Mouse (Mus musculus): ENCODE measurements around the gene Timm29.
A peak's percentile ranks its signal among the peaks of the same experiment; 100 is the strongest.

Timm29 gene

GRCm38 (mm10) chr9:21585401-21585800, 7.1 kb upstream of the Timm29 start:
- no peak for DNase-seq

DNA sequence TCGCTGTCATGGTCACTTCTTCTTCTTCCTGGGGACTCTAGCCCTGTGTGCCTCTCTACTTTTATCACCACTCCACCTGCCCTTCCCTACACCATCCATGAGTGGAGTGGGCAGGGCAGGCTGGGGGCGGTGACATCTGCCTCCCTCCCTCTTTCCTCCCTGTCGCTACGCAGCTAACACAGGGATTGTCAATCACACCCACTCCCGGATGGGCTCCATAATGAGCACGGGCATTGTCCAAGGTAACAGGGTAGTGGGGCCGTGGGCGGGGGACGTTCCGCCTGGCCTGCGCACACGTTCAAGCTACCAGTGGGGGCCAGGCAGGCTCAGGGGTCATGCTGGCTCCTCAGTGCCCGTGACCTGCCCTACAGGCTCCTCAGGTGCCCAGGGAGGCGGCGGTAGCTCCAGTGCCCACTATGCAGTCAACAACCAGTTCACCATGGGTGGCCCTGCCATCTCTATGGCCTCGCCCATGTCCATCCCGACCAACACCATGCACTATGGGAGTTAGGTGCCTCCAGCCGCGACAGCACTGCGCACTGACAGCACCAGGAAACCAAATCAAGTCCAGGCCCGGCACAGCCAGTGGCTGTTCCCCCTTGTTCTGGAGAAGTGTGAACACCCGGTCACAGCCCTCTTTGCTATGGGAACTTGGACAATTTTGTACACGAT, 4.7 kb upstream of the Timm29 start:
- DNase-seq = no peak

- no peak for DNase-seq
These were observed 4.2 kb upstream of the Timm29 start for GRCm38 (mm10) chr9:21588350-21588749.

- no peak for DNase-seq
These were observed 3.0 kb upstream of the Timm29 start for GRCm38 (mm10) chr9:21589538-21589937.

GRCm38 (mm10) chr9:21591127-21591830, 1.2 kb upstream of the Timm29 start:
- no peak for DNase-seq

DNA sequence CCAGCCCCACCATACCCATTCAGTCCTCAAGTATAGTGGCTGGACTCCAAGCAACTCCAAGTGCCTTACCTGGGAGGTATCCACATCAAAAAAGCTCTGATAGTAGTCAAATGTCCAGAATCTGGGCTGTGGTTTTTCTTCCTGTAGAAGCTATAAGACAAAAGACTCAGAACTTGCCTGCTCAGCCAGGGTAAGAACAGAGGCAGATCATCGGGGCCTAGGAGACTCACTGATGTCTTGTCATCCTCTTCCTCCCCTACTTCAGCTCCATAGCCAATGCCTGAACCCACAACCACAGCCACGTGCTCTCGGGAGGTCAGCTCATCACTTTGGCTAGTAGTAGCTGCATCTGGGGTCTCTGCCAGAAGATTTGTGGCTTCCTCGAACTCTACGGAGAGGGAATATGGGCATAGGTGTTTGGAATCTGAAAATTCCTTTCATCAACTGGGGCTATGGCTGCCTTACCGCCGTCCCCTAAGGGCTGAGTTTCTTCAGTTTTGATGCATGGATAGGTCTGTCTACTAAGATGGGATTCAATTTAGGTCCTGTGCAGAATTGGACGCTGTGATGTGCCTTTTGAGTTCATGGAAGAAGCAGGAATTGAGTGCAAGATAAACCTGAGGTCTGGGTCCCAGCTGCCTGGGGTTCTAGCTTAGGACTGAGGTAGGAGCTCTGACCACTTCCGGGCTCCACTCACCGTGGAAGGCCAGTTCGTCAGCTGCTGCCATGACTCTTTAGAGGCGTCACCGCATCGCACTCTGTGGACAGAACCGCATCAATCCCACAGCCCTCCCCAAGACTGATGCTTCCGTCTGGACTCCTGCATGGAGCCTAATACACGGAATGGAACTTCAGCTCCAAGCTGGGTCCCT, 455 bp upstream of the Timm29 start:
- DNase-seq = peak; percentile 18

- DNase-seq = peak; percentile 70
These were observed 700 bp downstream of the Timm29 start for GRCm38 (mm10) chr9:21593122-21593721.

DNA sequence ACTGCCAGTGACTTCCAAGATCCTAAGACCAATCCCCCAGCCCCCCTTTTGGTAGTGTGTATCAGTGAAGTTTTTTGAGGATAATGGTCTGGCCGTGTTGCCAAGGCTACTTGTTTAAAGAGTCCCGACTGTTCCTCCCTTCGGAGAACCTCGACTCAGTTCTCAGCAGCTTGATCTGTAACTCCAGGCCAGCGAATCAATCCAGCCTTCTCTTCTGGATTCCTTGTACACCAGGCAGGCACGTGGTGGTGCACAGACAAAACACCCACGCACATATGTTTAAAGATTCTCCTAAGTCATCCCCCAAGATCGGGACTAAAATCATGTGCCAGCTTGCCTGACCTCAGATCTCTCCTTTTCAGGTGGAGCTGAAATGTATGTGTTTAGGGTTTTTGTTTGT, 1.8 kb downstream of the Timm29 start:
- peak; percentile 22 for DNase-seq

- DNase-seq = no peak
These were observed 2.3 kb downstream of the Timm29 start for GRCm38 (mm10) chr9:21594838-21595237.

DNA sequence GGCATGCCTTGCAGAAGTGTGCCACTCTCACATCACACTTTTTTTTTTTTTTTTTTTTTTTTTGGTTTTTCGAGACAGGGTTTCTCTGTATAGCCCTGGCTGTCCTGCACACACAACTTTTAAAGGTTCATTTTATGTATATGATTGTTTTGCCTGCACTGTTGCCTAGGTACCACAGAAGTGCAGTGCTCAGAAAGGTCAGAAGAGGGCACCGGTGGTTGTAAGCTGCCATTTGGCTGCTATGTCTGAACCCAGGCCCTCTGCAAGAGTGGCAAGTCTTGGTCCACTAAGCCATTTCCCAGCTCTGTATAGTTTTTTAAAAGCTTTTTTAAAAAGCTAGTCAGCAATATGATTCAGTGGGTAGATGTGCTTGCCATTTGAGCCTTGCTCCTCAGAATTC, 5.7 kb downstream of the Timm29 start:
- no peak for DNase-seq

GRCm38 (mm10) chr9:21600186-21600585, 7.7 kb downstream of the Timm29 start:
- no peak for DNase-seq

- no peak for DNase-seq
These were observed 8.6 kb downstream of the Timm29 start for GRCm38 (mm10) chr9:21601073-21601472.

DNA sequence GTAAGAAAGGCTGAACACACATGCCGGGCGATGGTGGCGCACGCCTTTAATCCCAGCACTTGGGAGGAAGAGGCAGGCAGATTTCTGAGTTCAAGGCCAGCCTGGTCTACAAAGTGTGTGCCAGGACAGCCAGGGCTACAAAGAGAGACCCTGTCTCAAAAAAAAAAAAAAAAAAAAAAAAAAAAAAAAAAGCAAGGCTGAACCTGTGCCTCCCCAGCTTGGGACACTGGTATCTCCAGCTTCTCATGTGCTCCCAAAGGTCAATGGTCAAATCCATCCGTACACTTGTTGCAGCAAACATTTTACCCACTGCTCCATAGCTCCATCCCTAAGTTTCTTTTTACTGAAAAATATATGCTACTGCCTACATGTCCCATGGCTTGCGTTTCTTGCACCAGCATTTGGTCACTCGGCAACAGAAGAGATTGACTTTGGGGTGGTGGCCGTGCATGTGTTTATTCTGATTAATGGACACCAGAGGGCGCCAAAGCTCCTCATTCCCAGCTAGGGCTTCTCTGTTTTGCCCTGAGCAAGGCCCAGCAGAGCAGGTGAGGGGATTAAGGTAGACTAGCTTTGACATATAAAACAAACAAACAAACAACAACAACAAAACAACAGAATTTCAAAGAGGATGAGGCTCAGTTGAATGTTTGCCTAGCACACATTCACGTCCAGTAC, 9.3 kb downstream of the Timm29 start:
- DNase-seq = peak; percentile 52

GRCm38 (mm10) chr9:21604119-21604518, 11.6 kb downstream of the Timm29 start:
- DNase-seq = no peak

DNA sequence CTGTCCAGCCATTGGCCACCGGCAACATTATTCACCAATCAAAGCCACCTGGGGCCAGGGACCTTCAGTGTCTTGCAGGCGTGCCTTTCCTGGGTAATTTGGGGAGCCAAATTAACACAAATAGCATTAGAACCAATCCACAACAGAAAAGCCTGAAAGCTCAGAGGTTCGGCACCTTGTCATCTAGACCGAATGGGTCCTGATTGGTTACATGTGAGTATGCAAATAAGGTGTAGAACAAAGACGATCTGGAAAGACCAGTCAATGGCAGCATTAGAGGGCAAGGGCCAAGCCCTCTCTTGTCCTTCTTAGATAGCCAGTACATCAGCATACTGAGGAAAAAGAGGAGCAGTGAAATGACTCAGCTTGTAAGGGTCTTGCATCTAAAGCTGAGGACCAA, 13.3 kb downstream of the Timm29 start:
- DNase-seq = no peak

- DNase-seq = no peak
These were observed 14.1 kb downstream of the Timm29 start for GRCm38 (mm10) chr9:21606648-21607047.

DNA sequence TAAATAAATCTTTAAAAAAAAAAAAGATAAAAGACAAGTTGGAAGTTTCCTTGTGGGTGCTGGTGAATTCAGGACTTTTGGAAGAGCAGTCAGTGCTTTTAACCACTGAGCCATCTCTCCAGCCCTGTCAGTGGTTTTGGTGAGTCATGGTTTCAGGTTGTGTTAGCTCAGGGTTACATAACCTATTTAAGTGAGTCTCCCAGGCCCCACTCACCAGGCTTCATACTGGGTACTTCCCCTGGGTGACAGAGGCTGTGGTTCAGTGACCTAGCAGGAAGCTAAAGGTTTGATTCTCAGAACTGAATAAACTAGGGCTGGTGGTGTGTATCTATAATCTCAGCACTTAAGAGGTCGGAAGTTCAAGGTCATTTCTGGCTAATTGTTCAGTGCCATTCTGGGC, 17.3 kb downstream of the Timm29 start:
- no peak for DNase-seq

DNA sequence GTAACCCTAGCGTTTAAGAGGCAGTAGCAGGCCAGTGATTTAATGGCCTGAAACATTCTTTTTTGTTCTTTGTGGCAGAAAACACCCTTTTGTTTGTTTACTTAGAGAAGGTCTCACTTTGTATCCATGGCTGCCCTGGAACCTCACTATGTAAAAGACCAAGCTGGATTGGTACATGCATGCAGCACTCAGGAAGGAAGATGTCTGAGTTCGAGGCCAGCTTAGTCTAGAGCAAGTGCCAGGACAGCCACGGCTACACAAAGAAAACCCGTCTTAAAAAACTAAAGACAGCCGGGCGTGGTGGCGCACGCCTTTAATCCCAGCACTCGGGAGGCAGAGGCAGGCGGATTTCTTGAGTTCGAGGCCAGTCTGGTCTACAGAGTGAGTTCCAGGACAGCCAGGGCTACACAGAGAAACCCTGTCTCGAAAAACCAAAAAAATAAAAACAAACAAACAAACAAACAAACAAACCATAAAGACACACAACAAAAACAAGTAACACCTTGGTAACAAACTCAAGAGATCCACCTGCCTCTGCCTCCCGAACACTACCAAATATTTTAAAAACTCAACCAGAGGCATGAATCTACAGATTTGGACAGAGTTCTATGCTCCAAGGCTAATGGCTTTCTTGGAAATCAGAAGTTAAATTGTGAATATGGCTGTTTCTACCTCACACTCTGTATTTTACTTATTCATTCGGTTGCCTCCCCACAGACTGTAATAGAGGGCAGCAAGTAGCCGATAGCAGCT, 22.5 kb downstream of the Timm29 start:
- no peak for DNase-seq

GRCm38 (mm10) chr9:21615617-21616231, 23.2 kb downstream of the Timm29 start, which contains the start of gene Smarca4:
Gene Smarca4, plus strand, starts transcription at chr9:21616169.
- peak; percentile 100 for DNase-seq

DNA sequence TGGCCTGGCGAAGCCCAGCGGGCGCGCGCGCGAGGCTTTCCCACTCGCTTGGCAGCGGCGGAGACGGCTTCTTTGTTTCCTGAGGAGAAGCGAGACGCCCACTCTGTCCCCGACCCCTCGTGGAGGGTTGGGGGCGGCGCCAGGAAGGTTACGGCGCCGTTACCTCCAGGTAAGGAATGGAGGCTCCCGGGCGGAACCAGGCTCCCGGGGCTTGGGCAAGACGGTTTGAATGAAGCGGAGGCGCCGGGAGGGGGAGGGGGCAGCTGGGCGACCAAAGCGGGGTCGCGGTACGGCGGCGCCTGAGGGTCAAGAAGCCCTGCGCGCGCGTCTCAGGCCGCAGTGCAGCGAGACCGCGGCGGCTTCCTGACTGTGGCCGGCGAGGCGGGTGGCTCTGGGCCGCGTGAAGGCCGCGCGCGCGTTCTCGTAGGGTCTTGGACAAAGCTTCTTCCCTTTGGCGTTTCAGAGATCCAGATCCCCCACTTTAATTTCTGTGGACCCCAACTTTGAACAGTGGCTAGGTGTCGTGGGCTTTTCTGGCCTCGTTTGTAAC, 23.8 kb downstream of the Timm29 start:
- DNase-seq = peak; percentile 82

GRCm38 (mm10) chr9:21617066-21617465, 24.5 kb downstream of the Timm29 start:
- no peak for DNase-seq
